Mouse (Mus musculus) bone marrow, adult 2 months (tissue): ENCODE results near the gene Lysmd2. TPM values are rescaled to one million over a fixed set of nuclear protein-coding genes. Genes with fewer than 3 reads are reported as not detected.
"Not testable (repeated sequence)": the region's sequence is repeated elsewhere in the genome, so short reads cannot be mapped to it uniquely, and the experiment has no call there.

ENCODE experiments used
- H3K27ac ChIP-seq: fragments of 200-500 bp; 2 replicates; pipeline ENCODE4 v1.5.1; 2012; ENCODE audit warnings: low read depth, mild to moderate bottlenecking, control low read depth, inconsistent platforms, low read length; ENCODE audit not compliant: control insufficient read depth, poor library complexity, insufficient read depth
- H3K4me1 ChIP-seq: fragments of 200-500 bp; 2 replicates; pipeline ENCODE4 v1.6.1; 2011; ENCODE audit warnings: low read length; ENCODE audit not compliant: control insufficient read depth, insufficient read depth
- H3K4me3 ChIP-seq: fragments of 200-500 bp; replicated peaks from 2 replicates; pipeline ENCODE3; 2011; ENCODE audit warnings: mild to moderate bottlenecking, low read depth, low read length, control low read depth; ENCODE audit not compliant: control insufficient read depth
- CTCF ChIP-seq: fragments of 200-500 bp; IDR thresholded peaks from 2 replicates; pipeline ENCODE4 v1.5.1; 2011; ENCODE audit warnings: low read length, control low read depth; ENCODE audit not compliant: control insufficient read depth, insufficient read depth
- POLR2A ChIP-seq: fragments of 200-500 bp; IDR thresholded peaks from 2 replicates; pipeline ENCODE4 v1.6.1; 2011; ENCODE audit warnings: low read depth, mild to moderate bottlenecking, control low read depth, low read length, borderline replicate concordance; ENCODE audit not compliant: control insufficient read depth
- WGBS: fragments of 180-500 bp; shearing (Covaris S2); methylation state at CpG from one replicate; pipeline ENCODE4 v1.1.7; 2018; 5-methylcytosine and 5-hydroxymethylcytosine counted together
- polyA plus RNA-seq: library from polyadenylated mRNA; stranded (reverse); fragments of >200 nt; gene quantifications from 2 replicates; pipeline ENCODE4 v1.2.4, GENCODE M21; 2011; ENCODE audit warnings: low replicate concordance; ENCODE audit not compliant: missing spikeins, insufficient read depth, insufficient read length

Gene Lysmd2
- polyA plus RNA-seq, 1 experiment, result 3.8 TPM

- Histone ChIP-seq H3K4me1 (no peaks in the 10 kb centered on the region), H3K4me3 (no peak overlapping the region), H3K27ac (no peak overlapping the region)
- TF ChIP-seq CTCF, result no peak
- no peak for TF ChIP-seq POLR2A
- WGBS, result 81% methylated on average over 4 of the region's 4 CpGs
These were observed 8.7 kb downstream of the Lysmd2 start for GRCm38 (mm10) chr9:75634226-75634625.

- Histone ChIP-seq H3K4me3 (no peak overlapping the region), H3K27ac (no peak overlapping the region), H3K4me1 (no peaks in the 10 kb centered on the region)
- TF ChIP-seq CTCF, result no peak
- no peak for TF ChIP-seq POLR2A
- 57% methylated on average over 3 of the region's 3 CpGs for WGBS
These were observed 19.9 kb downstream of the Lysmd2 start for GRCm38 (mm10) chr9:75645405-75645804.

DNA sequence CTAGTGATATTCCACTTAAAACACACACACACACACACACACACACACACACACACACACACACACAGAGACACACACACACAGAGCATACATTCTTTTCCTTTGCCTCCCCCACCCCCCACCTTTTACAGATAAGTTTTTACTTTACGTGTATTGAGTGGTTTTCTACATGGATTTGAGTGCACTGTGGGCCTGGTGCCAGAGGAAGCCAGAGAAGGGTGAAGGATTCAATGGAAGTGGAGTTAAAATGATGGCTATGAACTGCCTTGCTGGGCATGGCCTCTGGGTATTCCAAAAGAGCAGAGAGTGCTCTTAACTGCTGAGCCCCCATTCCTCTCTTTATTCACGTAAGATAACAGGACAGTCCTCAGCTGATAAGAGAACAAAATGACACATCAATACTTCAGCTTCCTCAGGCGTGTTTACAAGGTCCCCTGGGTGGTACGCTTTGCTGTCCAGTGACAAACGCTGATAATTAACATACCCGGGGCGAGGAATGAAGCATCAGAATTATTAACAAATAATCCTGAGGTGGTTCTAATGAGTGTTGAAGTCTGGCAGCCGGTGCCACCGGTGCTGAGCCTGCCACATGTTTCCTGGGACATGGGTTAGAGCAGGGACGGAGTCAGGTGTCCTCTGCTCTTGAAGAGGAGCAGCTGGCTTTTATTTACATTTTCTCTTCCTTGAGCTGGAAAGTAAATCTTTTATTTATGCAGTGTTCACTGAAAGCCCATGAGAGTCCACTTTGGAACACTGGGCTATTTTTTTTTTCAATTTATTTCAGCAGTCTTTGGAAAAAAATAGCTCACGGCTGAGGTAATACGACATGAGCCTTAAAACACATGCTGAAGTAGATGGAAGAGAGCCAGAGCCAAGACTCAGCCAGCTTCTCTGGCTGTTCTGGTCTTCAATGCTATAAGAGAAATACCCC is 28.7 kb downstream of the Lysmd2 start:
- no peak overlapping the region for H3K27ac ChIP-seq
- no peak overlapping the region for H3K4me3 ChIP-seq
- 72% methylated on average over 12 of the region's 12 CpGs for WGBS
- no peaks in the 10 kb centered on the region for H3K4me1 ChIP-seq
- TF ChIP-seq CTCF (no peak), POLR2A (no peak)

- H3K4me3 ChIP-seq, H3K4me1 ChIP-seq, H3K27ac ChIP-seq: not testable (repeated sequence)
- 80% methylated on average over 3 of the region's 3 CpGs for WGBS
These were observed 30.9 kb downstream of the Lysmd2 start for GRCm38 (mm10) chr9:75656456-75656855.

DNA sequence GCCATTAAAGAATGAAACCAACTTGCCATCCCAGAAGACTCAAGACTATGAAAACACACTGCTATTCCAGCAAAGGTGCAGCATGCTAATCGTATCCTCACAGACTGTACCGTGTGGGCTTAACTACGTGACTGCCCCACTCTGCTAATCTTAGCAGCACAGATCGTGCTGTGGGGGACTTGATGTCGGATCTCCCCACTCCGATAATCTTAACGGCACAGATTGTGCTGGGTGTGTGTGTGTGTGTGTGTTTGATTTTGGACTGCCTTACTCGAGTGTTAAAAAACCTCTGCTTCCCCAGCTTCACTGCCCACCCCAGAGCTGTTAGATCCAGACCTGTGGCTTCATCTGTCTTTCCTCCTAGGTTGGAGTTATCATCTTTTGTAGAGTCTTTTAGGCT is 35.4 kb downstream of the Lysmd2 start:
- Histone ChIP-seq H3K27ac (no peak overlapping the region), H3K4me3 (no peak overlapping the region), H3K4me1 (no peaks in the 10 kb centered on the region)
- TF ChIP-seq CTCF (no peak), POLR2A (no peak)
- whole genome bisulfite sequencing, result 82% methylated on average over 8 of the region's 8 CpGs

DNA sequence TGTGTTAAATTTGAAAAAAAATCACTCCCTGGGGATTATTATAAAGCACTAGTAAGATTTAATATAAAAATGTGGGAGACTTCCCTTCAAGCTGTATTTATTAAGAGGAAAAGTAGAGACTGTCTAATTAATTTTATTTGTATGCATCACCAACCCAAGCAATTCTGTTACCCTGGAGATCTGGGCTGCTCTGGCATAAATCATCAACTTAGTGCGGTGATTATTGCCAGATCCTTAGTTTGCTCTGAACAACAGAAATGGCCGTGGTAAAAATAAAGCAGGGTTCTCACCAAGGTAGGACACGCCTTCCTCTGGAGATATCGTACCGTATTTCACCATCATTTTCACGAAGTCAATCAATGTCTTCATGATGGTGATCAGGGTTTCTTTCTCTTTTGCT is 39.8 kb downstream of the Lysmd2 start:
- 80% methylated on average over 6 of the region's 6 CpGs for WGBS
- TF ChIP-seq POLR2A (no peak), CTCF (no peak)
- Histone ChIP-seq H3K27ac (no peak overlapping the region), H3K4me1 (no peaks in the 10 kb centered on the region), H3K4me3 (no peak overlapping the region)

DNA sequence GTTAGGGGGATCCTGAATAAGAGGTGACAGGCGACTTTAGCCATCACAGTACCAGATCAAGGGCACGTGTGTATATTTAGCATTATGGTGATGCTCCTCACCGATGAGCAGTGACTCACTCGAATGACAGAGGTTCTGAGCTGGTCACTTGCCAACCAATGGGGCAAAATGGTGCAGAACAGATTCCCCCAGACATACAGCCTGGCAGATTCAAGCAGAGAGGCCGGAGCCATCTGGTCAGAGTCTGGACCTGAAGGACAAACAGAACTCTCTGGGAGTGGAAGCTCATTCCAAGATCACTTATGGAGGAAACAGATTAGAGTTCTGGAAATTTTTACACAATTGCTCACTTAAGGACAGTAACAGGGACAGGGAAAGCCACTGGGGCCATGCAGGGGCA is 41.1 kb downstream of the Lysmd2 start:
- Histone ChIP-seq H3K4me1 (no peaks in the 10 kb centered on the region), H3K27ac (no peak overlapping the region), H3K4me3 (no peak overlapping the region)
- TF ChIP-seq CTCF, result no peak
- no peak for TF ChIP-seq POLR2A
- 66% methylated on average over 5 of the region's 5 CpGs for WGBS

- no peak overlapping the region for H3K27ac ChIP-seq
- no peaks in the 10 kb centered on the region for H3K4me1 ChIP-seq
- TF ChIP-seq POLR2A, result no peak
- no peak for TF ChIP-seq CTCF
- H3K4me3 ChIP-seq, result no peak overlapping the region
- WGBS, result 77% methylated on average over 6 of the region's 6 CpGs
These were observed 47.2 kb downstream of the Lysmd2 start for GRCm38 (mm10) chr9:75672769-75673168.

- Histone ChIP-seq H3K4me3 (no peak overlapping the region), H3K4me1 (no peaks in the 10 kb centered on the region), H3K27ac (no peak overlapping the region)
- TF ChIP-seq CTCF (no peak), POLR2A (no peak)
- WGBS, result 73% methylated on average over 7 of the region's 7 CpGs
These were observed 50.7 kb downstream of the Lysmd2 start for GRCm38 (mm10) chr9:75676226-75676625.
